Mouse (Mus musculus) spleen, adult 2 months (tissue): ENCODE data around the gene Marc2. TPM values are rescaled to one million over a fixed set of nuclear protein-coding genes. Genes with fewer than 3 reads are reported as not detected.

ENCODE experiments used
- DNase-seq, 2 experiments: peaks; one replicate each; pipeline versions ENCODE4 v3.0.0 to v3.0.0-alpha.2; 2012 to 2021; ENCODE audit warnings: low spot score in 2 of 2, low read depth in 1 of 2
- H3K27ac ChIP-seq: fragments of 200-500 bp; 2 replicates; pipeline ENCODE4 v1.5.1; 2012; ENCODE audit warnings: low read length, inconsistent platforms; ENCODE audit not compliant: insufficient read depth
- H3K27me3 ChIP-seq: fragments of 200-500 bp; 2 replicates; pipeline ENCODE4 v1.6.1; 2012; ENCODE audit warnings: mild to moderate bottlenecking, moderate library complexity, low read length, inconsistent platforms; ENCODE audit not compliant: control insufficient read depth, insufficient read depth
- H3K36me3 ChIP-seq: fragments of 200-500 bp; 2 replicates; pipeline ENCODE4 v1.6.1; 2012; ENCODE audit warnings: mild to moderate bottlenecking, low read length, inconsistent platforms; ENCODE audit not compliant: control insufficient read depth, insufficient read depth
- H3K4me1 ChIP-seq: fragments of 200-500 bp; 2 replicates; pipeline ENCODE4 v1.6.1; 2011; ENCODE audit warnings: inconsistent platforms; ENCODE audit not compliant: control insufficient read depth, insufficient read depth, insufficient read length
- H3K4me3 ChIP-seq: fragments of 200-500 bp; 2 replicates; pipeline ENCODE4 v1.5.1; 2011; ENCODE audit warnings: mild to moderate bottlenecking, inconsistent platforms; ENCODE audit not compliant: insufficient read depth, insufficient read length; ENCODE audit errors: extremely low read depth
- CTCF ChIP-seq: fragments of 200-500 bp; IDR thresholded peaks from 2 replicates; pipeline ENCODE4 v1.5.1; 2011; ENCODE audit warnings: mild to moderate bottlenecking, inconsistent platforms; ENCODE audit not compliant: insufficient read depth, insufficient read length, insufficient replicate concordance; ENCODE audit errors: extremely low read depth
- POLR2A ChIP-seq: fragments of 200-500 bp; IDR thresholded peaks from 2 replicates; pipeline ENCODE4 v1.6.1; 2011; ENCODE audit warnings: low read depth, low read length, inconsistent platforms
- WGBS: fragments of 180-500 bp; shearing (Covaris S2); methylation state at CpG from one replicate; pipeline ENCODE4 v1.1.7; 2018; 5-methylcytosine and 5-hydroxymethylcytosine counted together
- polyA plus RNA-seq: library from polyadenylated mRNA; depleted of rRNA; stranded (reverse); fragments of >200 nt; gene quantifications from 2 replicates; pipeline ENCODE4 v1.2.3, GENCODE M21; 2012; rRNA removed

The Marc2 gene
- 52.4 and 66.1 TPM in 2 replicates for polyA plus RNA-seq

- DNase-seq, result no peak
- TF ChIP-seq CTCF (no peak), POLR2A (no peak)
- Histone ChIP-seq H3K4me1 (peaks cover 20% of the 10 kb centered on the region), H3K4me3 (peak within 1 kb of the TSS; percentile 78), H3K27me3 (no peaks in the 10 kb centered on the region), H3K27ac (peak within 1 kb of the TSS; percentile 82), H3K36me3 (no peaks in the 10 kb centered on the region)
- 5% methylated on average over 18 of the region's 18 CpGs for WGBS
Observed at GRCm38 (mm10) chr1:184846092-184846750, at the start of gene Marc2. Gene Marc2, minus strand, starts transcription at chr1:184846451.

DNA sequence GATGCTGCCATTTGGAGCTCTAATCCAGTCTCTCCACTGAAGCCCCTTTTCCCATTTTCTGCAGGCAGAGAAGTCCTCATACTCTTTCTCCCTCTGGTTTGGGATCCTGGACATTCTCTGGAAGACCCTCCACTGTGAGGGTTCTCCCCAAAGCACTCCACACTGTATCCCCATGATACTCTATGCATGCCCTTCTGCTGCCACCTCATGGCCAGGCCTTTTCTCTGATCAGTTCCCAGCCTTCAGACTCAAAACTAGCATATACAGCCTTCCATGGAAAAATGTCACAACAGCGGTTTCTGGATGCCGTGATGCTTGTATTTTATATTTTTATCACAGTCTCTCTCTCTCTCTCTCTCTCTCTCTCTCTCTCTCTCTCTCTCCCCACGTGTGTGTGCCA lies 45.7 kb upstream of the Marc2 start:
- Histone ChIP-seq H3K4me3 (no peak overlapping the region), H3K36me3 (no peaks in the 10 kb centered on the region), H3K27me3 (no peaks in the 10 kb centered on the region), H3K4me1 (no peaks in the 10 kb centered on the region), H3K27ac (no peak overlapping the region)
- 81% methylated on average over 3 of the region's 3 CpGs for WGBS
- DNase-seq, result no peak
- TF ChIP-seq CTCF (no peak), POLR2A (no peak)

DNA sequence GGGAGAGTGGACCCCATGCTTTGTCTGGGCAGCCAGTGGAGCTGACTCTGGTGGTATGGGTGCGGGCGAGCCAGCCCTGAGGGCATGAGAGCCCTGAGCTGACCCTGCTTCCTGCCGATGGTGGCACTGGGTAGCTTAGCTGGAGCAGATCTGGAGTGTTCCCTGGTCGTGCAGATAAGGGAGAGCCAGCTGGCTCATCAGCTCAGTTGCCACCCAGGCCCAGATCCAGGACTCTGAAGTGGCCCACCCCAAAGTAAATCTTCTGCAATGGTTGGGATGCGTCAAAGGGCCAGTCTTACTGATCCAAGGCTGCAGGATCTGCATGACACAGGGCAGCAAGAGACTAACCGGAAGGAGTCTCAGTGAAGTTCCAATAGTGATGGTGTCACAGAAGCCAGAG lies 43.2 kb upstream of the Marc2 start:
- H3K27me3 ChIP-seq, result no peaks in the 10 kb centered on the region
- H3K4me1 ChIP-seq, result no peaks in the 10 kb centered on the region
- no peak for DNase-seq
- H3K4me3 ChIP-seq, result no peak overlapping the region
- 80% methylated on average over 6 of the region's 6 CpGs for WGBS
- TF ChIP-seq POLR2A (no peak), CTCF (no peak)
- H3K36me3 ChIP-seq, result no peaks in the 10 kb centered on the region
- H3K27ac ChIP-seq, result no peak overlapping the region

DNA sequence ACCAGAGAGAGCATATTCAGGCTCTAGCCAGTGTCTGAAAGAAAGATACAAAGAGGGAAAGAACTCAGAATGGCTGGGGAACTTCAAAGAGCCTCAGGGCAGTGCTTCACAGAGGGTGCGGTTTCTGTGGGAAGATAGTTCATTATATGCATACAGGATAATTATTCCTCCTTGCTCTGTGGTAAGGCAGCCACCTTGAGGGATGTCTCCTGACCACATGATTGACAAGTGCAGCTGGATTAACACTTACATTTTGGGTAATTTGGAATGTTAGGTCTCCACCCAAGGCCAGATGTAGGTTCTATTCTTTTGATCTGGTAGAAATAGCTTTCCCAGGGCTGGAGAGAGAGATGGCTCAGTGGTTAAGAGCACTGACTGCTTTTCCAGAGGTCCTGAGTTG lies 39.9 kb upstream of the Marc2 start:
- no peak for DNase-seq
- H3K36me3 ChIP-seq, result no peaks in the 10 kb centered on the region
- peaks cover 10% of the 10 kb centered on the region; the same call in 1 of the 2 replicates for H3K27me3 ChIP-seq
- H3K4me3 ChIP-seq, result no peak overlapping the region
- WGBS, result 62% methylated on average over 1 of the region's 1 CpGs
- no peak overlapping the region for H3K27ac ChIP-seq
- peaks cover 5% of the 10 kb centered on the region; the same call in 1 of the 2 replicates for H3K4me1 ChIP-seq
- TF ChIP-seq CTCF (no peak), POLR2A (no peak)

DNA sequence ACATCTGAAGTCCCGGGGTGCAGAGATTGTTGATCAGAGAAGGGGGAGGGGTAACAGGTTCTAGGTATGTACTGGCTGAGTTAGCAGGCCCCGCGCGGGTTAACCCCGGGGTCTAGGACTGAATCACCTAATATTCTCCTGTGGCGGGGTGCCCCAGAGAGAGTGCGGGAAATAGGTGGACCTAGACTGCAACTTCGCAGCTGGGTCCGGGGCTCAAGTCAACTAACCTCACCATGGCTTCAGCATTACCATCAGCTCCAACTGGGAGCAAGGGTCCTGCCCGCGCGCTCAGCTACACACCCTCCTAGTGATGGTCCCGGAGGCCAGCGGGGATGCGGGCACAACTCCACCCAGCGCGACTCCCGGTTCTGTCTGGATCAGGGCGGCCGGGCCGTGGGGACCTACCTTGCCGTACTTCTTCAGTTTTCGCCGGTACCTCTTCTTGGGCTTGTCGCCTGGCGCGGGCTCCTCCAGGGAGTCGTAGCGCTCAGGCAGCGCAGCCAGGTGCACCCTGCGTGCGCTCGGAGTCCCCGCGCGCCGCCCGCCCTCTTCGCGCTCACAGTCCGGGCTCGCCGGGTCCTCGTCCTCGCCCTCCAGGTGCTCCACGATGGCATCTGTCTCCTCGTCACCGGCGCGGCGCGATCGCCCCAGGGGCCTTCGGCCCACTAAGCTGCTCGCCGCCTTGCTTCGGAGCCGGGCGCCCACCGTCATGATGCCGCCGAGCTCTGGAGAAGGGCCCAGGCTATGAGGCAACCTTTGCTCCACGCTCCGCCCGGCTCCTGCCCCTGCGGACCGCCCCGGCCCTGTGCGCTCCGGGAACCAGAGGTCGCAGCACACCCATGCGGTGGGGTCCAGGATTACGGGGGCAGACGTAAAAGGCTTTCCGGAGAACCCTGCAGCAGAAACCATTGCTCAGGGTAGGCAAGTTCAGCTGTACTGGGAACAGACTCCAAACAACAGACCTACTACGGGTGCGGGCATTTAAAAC lies 36.3 kb upstream of the Marc2 start, which contains the start of gene C130074G19Rik:
TSS of gene C130074G19Rik (minus strand) at position 938 of the 988 bp plus-strand sequence.
- peak within 1 kb of the TSS; percentile 29; the same call in 1 of the 2 replicates for H3K4me3 ChIP-seq
- peaks cover 10% of the 10 kb centered on the region; the same call in 1 of the 2 replicates for H3K27me3 ChIP-seq
- H3K4me1 ChIP-seq, result peaks cover 5% of the 10 kb centered on the region; the same call in 1 of the 2 replicates
- no peak within 1 kb of the TSS for H3K27ac ChIP-seq
- no peak for DNase-seq
- WGBS, result 6% methylated on average over 77 of the region's 77 CpGs
- no peak for TF ChIP-seq CTCF
- no peak for TF ChIP-seq POLR2A
- H3K36me3 ChIP-seq, result no peaks in the 10 kb centered on the region

DNA sequence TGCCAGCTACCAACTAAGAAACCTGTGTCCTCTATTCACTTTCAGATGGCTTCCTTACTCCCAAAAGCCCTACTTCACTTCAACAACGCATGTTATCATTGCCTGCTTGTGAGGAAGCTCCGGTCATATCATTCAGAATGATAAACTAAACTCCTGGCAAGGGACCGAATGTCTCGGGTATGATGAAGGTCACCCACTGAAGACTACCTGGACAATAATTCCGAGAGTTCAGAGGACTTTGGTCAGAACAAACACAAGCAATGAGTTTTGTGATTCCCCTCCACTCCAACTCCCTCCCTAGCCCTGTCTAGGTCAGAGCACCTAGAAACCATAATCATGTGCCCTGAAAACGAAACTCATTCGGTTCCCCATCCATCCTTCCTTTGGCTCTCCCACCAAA lies 35.6 kb upstream of the Marc2 start:
- TF ChIP-seq POLR2A (no peak), CTCF (no peak)
- H3K27ac ChIP-seq, result no peak overlapping the region
- peak overlapping the region; percentile 29; the same call in 1 of the 2 replicates for H3K4me3 ChIP-seq
- peaks cover 10% of the 10 kb centered on the region; the same call in 1 of the 2 replicates for H3K27me3 ChIP-seq
- no peak for DNase-seq
- 55% methylated on average over 7 of the region's 7 CpGs for WGBS
- peaks cover 5% of the 10 kb centered on the region; the same call in 1 of the 2 replicates for H3K4me1 ChIP-seq
- H3K36me3 ChIP-seq, result no peaks in the 10 kb centered on the region
